Mouse (Mus musculus) left cerebral cortex, postnatal 25 days (tissue): Measurements from ENCODE around the gene Pls1. TPM values are rescaled to one million over a fixed set of nuclear protein-coding genes. Genes with fewer than 3 reads are reported as not detected.
A peak's percentile ranks its signal among the peaks of the same experiment; 100 is the strongest.

Source experiments
- DNase-seq, 2 experiments: peaks; one replicate each; pipeline ENCODE4 v3.0.0; 2022; ENCODE audit warnings: low spot score in 2 of 2, mixed read lengths in 1 of 2
- intact Hi-C: fragments of 180-260 bp; cut with DNase I; formaldehyde crosslinking; loops from one replicate; pipeline ENCODE4 v1.15.1; 2025
- total RNA-seq, 2 experiments: library from RNA; stranded (reverse); gene quantifications; 2 replicates each; pipeline ENCODE4 v1.2.3; 2021

Pls1 gene
- total RNA-seq, 2 experiments from 2014 or later = 6.2 to 6.4 TPM

- DNase-seq = no peak
- intact Hi-C loops = loop anchor here (5.0 kb wide), 1 partner anchor 105 kb away; no protein-coding TSS in a partner anchor
Observed at GRCm38 (mm10) chr9:95747298-95747697, 97.8 kb downstream of the Pls1 start.

- DNase-seq = no peak
- intact Hi-C loops = loop anchor here (5.0 kb wide), 1 partner anchor 107 kb away; no protein-coding TSS in a partner anchor
Observed at GRCm38 (mm10) chr9:95744845-95745613, 100.1 kb downstream of the Pls1 start.

GRCm38 (mm10) chr9:95736238-95736637 lies 108.9 kb downstream of the Pls1 start:
- DNase-seq = no peak
- intact Hi-C loops = no loop called here

- DNase-seq = no peak
- intact Hi-C loops = no loop called here
Observed at GRCm38 (mm10) chr9:95712574-95712973, 132.5 kb downstream of the Pls1 start.

- intact Hi-C loops = no loop called here
- DNase-seq = no peak
Observed at GRCm38 (mm10) chr9:95708943-95709342, 136.2 kb downstream of the Pls1 start.

GRCm38 (mm10) chr9:95705371-95705770 lies 139.7 kb downstream of the Pls1 start:
- intact Hi-C loops = no loop called here
- no peak for DNase-seq

- peak; percentile 14 to 62 for DNase-seq
- intact Hi-C loops = no loop called here
Observed at GRCm38 (mm10) chr9:95704078-95704477, 141.0 kb downstream of the Pls1 start.

Other genes starting within 250 kb of the Pls1 start
- 1 to 10 TPM; 2.4 to 2.8 TPM for gene Pcolce2, start 207.7 kb downstream of the Pls1 start, total RNA-seq
- gene Trpc1, start 94.9 kb downstream of the Pls1 start, total RNA-seq = 10 to 100 TPM; 46.4 to 48.6 TPM
- 10 to 100 TPM in 1 of 2 experiments, 1 to 10 TPM in 1; 10.0 to 13.0 TPM for gene Atr, start 12.3 kb upstream of the Pls1 start, total RNA-seq
- 10 to 100 TPM; 23.0 to 25.5 TPM for gene Xrn1, start 109.4 kb upstream of the Pls1 start, total RNA-seq